In genomic region chr9:30426882-30427632, GRCm38 (mm10) we compare ENCODE assay signal across 7 mouse cellular contexts. TPM values are rescaled to one million over a fixed set of nuclear protein-coding genes. Genes with fewer than 3 reads are reported as not detected.
DNase-seq lines count a peak whose midpoint lies in the region; ATAC-seq lines count a peak whose summit lies in the region.

Gene Snx19 (plus strand): TSS chr9:30427108.

- DNase-seq in adrenal gland, postnatal 10 days, result peak; percentile 98
- peak; percentile 94 for DNase-seq in embryonic facial prominence, embryonic 10.5 days (ENCODE audit: low spot score)
- peak; percentile 86 for DNase-seq in kidney, adult 11 months
- peak; percentile 98 for DNase-seq in limb, embryonic 10.5 days (ENCODE audit: low spot score)
- DNase-seq in spleen, adult 12 weeks (ENCODE audit: low spot score), result peak; percentile 82

- ATAC-seq in granulocyte monocyte progenitor cell, adult 5-6 weeks (replicated peaks; ENCODE audit: poor library complexity, severe bottlenecking), result peak; percentile 96
- peak; percentile 97 for ATAC-seq in midbrain, embryonic 13.5 days

- 4% methylated on average over 53 of the region's 53 CpGs for WGBS in embryonic facial prominence, embryonic 10.5 days
- 4% methylated on average over 53 of the region's 53 CpGs for WGBS in limb, embryonic 10.5 days
- 2% methylated on average over 53 of the region's 53 CpGs for WGBS in midbrain, embryonic 13.5 days

- no peaks in the 10 kb centered on the region for H3K9me3 ChIP-seq in embryonic facial prominence, embryonic 10.5 days
- H3K9me3 ChIP-seq in limb, embryonic 10.5 days (replicated peaks), result no peaks in the 10 kb centered on the region
- no peaks in the 10 kb centered on the region for H3K9me3 ChIP-seq in midbrain, embryonic 13.5 days

- peaks cover 11% of the 10 kb centered on the region for H3K36me3 ChIP-seq in embryonic facial prominence, embryonic 10.5 days (replicated peaks)
- peaks cover 13% of the 10 kb centered on the region for H3K36me3 ChIP-seq in limb, embryonic 10.5 days
- H3K36me3 ChIP-seq in midbrain, embryonic 13.5 days, result peaks cover 6% of the 10 kb centered on the region; the same call in 1 of the 2 replicates

- H3K27ac ChIP-seq in embryonic facial prominence, embryonic 10.5 days (replicated peaks), result peak within 1 kb of the TSS; percentile 88
- H3K27ac ChIP-seq in limb, embryonic 10.5 days, result peak within 1 kb of the TSS; percentile 90
- H3K27ac ChIP-seq in midbrain, embryonic 13.5 days, result no peak within 1 kb of the TSS

- peak within 1 kb of the TSS; percentile 82 for H3K9ac ChIP-seq in midbrain, embryonic 13.5 days (replicated peaks)

- H3K4me3 ChIP-seq in embryonic facial prominence, embryonic 10.5 days, result peak within 1 kb of the TSS; percentile 86
- peak within 1 kb of the TSS; percentile 84 for H3K4me3 ChIP-seq in limb, embryonic 10.5 days
- H3K4me3 ChIP-seq in midbrain, embryonic 13.5 days (replicated peaks), result peak within 1 kb of the TSS; percentile 84

- no peaks in the 10 kb centered on the region for H3K27me3 ChIP-seq in embryonic facial prominence, embryonic 10.5 days (replicated peaks; ENCODE audit: low read depth, poor library complexity, severe bottlenecking)
- H3K27me3 ChIP-seq in limb, embryonic 10.5 days (ENCODE audit: low read depth, poor library complexity, severe bottlenecking), result no peaks in the 10 kb centered on the region
- no peaks in the 10 kb centered on the region for H3K27me3 ChIP-seq in midbrain, embryonic 13.5 days

- H3K4me2 ChIP-seq in midbrain, embryonic 13.5 days (replicated peaks), result peak within 1 kb of the TSS; percentile 73

- peaks cover 36% of the 10 kb centered on the region for H3K4me1 ChIP-seq in embryonic facial prominence, embryonic 10.5 days
- H3K4me1 ChIP-seq in limb, embryonic 10.5 days, result peaks cover 32% of the 10 kb centered on the region
- H3K4me1 ChIP-seq in midbrain, embryonic 13.5 days (replicated peaks), result peaks cover 38% of the 10 kb centered on the region

RNA-seq across cellular contexts. Expression of gene Snx19, which starts in this region (rescaled TPM):
- total RNA-seq in adrenal gland, postnatal 10 days (2021), result 10 to 100 TPM; 20.3 to 24.6 TPM
- 21.0 and 22.6 TPM in 2 replicates for polyA plus RNA-seq in embryonic facial prominence, embryonic 10.5 days (2016; fragmentation: Nextera tagmentation; extraction: Ambion mirVana)
- total RNA-seq in granulocyte monocyte progenitor cell, adult 5-6 weeks (2014; fragmentation: Nextera tagmentation), result 15.5 and 20.8 TPM in 2 replicates
- 11.4 and 15.3 TPM in 2 replicates for total RNA-seq in granulocyte monocyte progenitor cell, adult 5-6 weeks (2017)
- 17.8 and 21.5 TPM in 2 replicates for polyA plus RNA-seq in limb, embryonic 10.5 days (2016; fragmentation: Nextera tagmentation; extraction: Ambion mirVana)
- 23.2 and 23.3 TPM in 2 replicates for polyA plus RNA-seq in midbrain, embryonic 13.5 days (2015; fragmentation: Nextera tagmentation; extraction: Ambion mirVana)
